Mouse (Mus musculus) megakaryocyte, embryonic 14.5 days (primary cell): ENCODE measurements around the gene Rgp1.

Source experiments
- FLI1 ChIP-seq: IDR thresholded peaks from 2 replicates; pipeline ENCODE4 v1.6.1; 2012; ENCODE audit warnings: low read length, inconsistent platforms, mixed read lengths
- GATA1 ChIP-seq: IDR thresholded peaks from 3 replicates; pipeline ENCODE4 v1.6.1; 2012; ENCODE audit warnings: mixed read lengths, low read length, inconsistent platforms, borderline replicate concordance

- TF ChIP-seq FLI1 (no peak), GATA1 (no peak)
Measured at GRCm38 (mm10) chr4:43573561-43573960, 5.0 kb upstream of the Rgp1 start.
